Mouse (Mus musculus) left cerebral cortex, adult 6 months (tissue): Measurements from ENCODE around the gene Snrpa. TPM values are rescaled to one million over a fixed set of nuclear protein-coding genes. Genes with fewer than 3 reads are reported as not detected.

Source experiments
- long read RNA-seq, 2 experiments: library from polyadenylated mRNA; unstranded; transcript quantifications; one replicate each; pipeline ENCODE4 v2.0.0; 2019 to 2020
- polyA plus RNA-seq: library from polyadenylated mRNA; unstranded; fragments of <200 nt; fragmentation: Nextera tagmentation; gene quantifications from 2 replicates; pipeline ENCODE4 v1.2.3, GENCODE M21; 2021

Gene Snrpa
- polyA plus RNA-seq: 137 and 152 TPM in 2 replicates
- long read RNA-seq, experiment 1, transcript Snrpa-202 (7 exons, 1,336 nt): minor isoform, 40 of 197 reads
- long read RNA-seq, experiment 1, transcript Snrpa-201 (7 exons, 1,365 nt): major isoform, 118 of 197 reads
- long read RNA-seq, experiment 1, transcript Snrpa-206 (6 exons, 1,288 nt): minor isoform, 28 of 197 reads
- long read RNA-seq, experiment 1, partial matches to known transcripts: 1 of 197 reads
- long read RNA-seq, experiment 1, other reads (novel, unspliced or antisense): 7 of 197 reads
- long read RNA-seq, experiment 2, transcript Snrpa-202 (7 exons, 1,336 nt): minor isoform, 42 of 144 reads
- long read RNA-seq, experiment 2, transcript Snrpa-206 (6 exons, 1,288 nt): minor isoform, 21 of 144 reads
- long read RNA-seq, experiment 2, transcript Snrpa-201 (7 exons, 1,365 nt): major isoform, 63 of 144 reads
- long read RNA-seq, experiment 2, partial matches to known transcripts: 13 of 144 reads
- long read RNA-seq, experiment 2, other reads (novel, unspliced or antisense): 4 of 144 reads

GRCm38 (mm10) chr7:27195681-27196611 lies at the start of gene Snrpa, which contains the start of gene BC024978:
Gene Snrpa (minus strand): TSS chr7:27196271.
Gene BC024978 (plus strand): TSS chr7:27195781.

DNA sequence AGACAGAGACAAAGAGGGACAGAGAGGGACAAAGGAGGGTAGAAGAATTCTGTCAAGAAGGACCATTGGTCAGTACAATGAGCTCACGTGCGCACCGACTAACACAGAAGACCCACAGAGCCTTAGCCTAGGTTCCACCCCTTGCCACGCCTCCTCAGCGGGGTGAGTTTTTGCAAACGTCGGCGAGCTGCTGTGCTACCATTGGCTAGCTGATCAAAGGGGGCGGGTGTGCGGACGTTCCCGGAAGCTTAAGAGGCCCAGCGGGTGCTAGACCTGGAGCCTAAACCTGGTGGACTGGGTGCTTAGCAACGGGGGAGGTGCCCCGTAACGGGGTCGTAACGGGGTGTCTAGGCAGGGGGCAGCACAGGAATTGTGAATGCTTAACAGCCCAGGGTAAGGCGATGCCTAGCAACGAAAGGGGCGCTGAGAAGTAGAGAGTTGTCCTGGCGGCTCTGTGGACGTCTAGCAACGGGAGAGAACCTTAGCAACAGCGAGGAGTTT lies 36.8 kb upstream of the Snrpa start, which contains the start of gene Coq8b:
Gene Coq8b (plus strand): TSS at position 243 of the 501 bp plus-strand sequence.

DNA sequence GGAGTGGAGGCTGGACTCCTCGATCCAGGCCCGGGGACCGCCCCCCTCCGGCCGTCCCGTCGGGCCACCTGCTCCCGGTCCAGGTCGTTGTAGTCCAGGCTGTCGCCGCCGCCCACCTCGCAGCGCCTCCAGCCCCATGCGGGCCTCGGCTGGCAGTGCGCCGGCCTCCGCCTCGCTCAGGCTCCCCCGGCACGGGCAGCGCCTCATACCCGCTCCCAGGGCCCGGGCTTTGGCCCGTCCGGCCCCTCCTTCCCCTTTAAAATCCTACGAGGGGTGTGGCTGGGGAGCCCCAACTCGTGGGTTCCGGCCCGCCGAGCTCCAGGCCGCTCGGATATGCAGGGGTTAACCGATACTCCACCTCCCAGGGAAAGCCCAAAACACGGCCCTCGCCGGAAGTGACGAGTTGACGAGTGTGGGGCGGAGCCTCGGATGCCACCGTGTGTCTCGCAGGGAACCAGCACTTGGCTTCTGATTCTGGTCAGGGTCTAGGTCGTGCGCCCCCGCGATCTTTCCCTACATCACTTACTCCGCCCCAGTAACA lies 32.3 kb upstream of the Snrpa start, which contains the start of gene Itpkc:
Gene Itpkc (minus strand): TSS at position 381 of the 541 bp plus-strand sequence.

GRCm38 (mm10) chr7:27180837-27181695 lies 15.0 kb downstream of the Snrpa start, which contains the start of the genes Gm21983 and Mia:
Gene Gm21983 (minus strand): TSS chr7:27181086.
Gene Mia (minus strand): TSS chr7:27181157.

GRCm38 (mm10) chr7:27178324-27179216 lies 17.5 kb downstream of the Snrpa start, which contains the start of gene Rab4b:
Gene Rab4b (minus strand): TSS chr7:27178896.

DNA sequence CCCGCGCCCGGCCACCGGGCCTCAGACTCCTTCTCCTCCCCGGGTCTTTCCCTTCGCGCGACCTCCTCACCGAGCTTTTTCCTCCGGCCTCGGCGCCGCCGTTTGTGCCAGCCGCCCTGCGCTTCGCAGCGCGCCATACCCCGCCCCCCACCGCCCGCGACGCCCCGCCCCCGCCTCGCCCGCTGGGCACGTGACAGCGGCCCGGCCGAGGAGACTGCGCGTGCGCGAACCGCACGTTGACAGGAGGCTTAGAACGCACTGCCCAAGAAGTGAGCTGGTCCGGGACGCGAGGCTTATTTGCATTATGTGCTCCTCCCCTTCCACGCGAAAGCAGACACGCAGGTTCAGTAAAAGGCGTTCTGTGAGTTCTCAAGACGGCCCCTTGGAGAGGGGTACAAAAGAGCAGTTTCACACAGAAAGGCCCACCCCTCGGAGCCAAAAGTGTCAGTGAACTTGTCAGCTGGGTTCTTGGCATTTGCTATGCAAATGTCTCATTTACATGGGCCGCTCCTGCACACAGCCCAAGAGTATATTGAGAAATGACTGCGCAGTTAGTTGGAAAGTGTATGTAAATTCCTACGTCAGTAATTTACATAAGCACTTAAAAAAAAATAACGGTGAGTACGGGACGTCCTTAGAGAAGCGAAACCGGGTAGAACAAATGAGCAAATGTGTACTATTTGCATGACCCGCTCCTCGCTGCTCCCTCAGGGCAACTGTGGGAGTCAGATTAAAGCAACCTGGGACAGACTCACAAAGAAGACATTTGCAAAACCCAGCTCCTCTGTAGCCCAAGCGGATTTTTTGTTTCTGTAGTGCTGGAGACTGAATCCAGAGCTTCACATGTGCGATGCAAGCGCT lies 29.2 kb downstream of the Snrpa start, which contains the start of gene Egln2:
Gene Egln2 (minus strand): TSS at position 189 of the 861 bp plus-strand sequence.

DNA sequence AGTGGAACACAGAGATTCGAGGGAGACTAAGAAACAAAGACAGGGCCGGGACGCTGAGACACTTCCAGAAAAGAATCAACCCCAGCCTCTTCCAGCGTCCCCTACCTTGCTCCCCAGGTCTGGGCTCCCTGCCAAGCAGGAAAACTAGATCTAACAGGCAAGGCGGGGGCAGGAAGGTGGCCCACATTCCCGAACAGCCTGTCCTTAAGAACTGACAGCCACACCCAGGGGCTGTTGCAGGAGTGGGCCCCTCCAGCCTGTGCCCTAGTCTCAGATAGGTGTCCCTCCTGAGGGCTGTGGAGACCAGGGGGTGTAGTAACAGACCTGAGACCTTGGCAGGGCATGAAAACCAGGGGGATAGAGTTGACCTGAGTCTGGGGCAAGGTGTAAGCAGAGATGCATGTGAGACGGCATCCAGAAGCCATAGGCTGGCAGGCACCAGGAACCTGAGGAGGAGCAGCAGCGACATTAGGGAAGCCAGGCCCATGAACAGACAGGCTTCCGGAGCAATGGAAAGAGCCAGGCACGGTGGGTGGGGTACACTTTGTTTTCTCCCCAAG lies 42.8 kb downstream of the Snrpa start, which contains the start of gene Cyp2t4:
Gene Cyp2t4 (plus strand): TSS at position 510 of the 560 bp plus-strand sequence.

Other genes with a start within 250 kb of the Snrpa start
- not detected in 2 replicates for gene Cyp2a12, start 167.2 kb downstream of the Snrpa start, polyA plus RNA-seq
- gene Cyp2f2, start 76.4 kb downstream of the Snrpa start, polyA plus RNA-seq: 0.33 TPM in 1 of 2 replicates, not detected in the other
- not detected in 2 replicates for gene Cyp2t4, start 42.6 kb downstream of the Snrpa start, polyA plus RNA-seq
- gene Egln2, start 29.5 kb downstream of the Snrpa start, polyA plus RNA-seq: 72.0 and 79.6 TPM in 2 replicates
- gene Rab4b, start 17.4 kb downstream of the Snrpa start, polyA plus RNA-seq: 94.7 and 122 TPM in 2 replicates
- gene Gm21983, start 15.2 kb downstream of the Snrpa start, polyA plus RNA-seq: not detected in 2 replicates
- gene Mia, start 15.1 kb downstream of the Snrpa start, polyA plus RNA-seq: 11.9 and 12.4 TPM in 2 replicates
- gene BC024978, start 490 bp downstream of the Snrpa start, polyA plus RNA-seq: 5.2 and 6.1 TPM in 2 replicates
- 0.42 and 1.8 TPM in 2 replicates for gene Itpkc, start 32.4 kb upstream of the Snrpa start, polyA plus RNA-seq
- gene Coq8b, start 36.8 kb upstream of the Snrpa start, polyA plus RNA-seq: 11.5 and 12.7 TPM in 2 replicates
- 6.7 and 57.8 TPM in 2 replicates for gene Numbl, start 62.2 kb upstream of the Snrpa start, polyA plus RNA-seq
- 6.9 and 14.5 TPM in 2 replicates for gene Ltbp4, start 141.4 kb upstream of the Snrpa start, polyA plus RNA-seq
- 2.8 and 4.2 TPM in 2 replicates for gene Shkbp1, start 159.7 kb upstream of the Snrpa start, polyA plus RNA-seq
- gene Gm20479, start 161.1 kb upstream of the Snrpa start, polyA plus RNA-seq: not detected in 2 replicates